Mouse (Mus musculus): Measurements from ENCODE around the gene Rab1b. TPM values are rescaled to one million over a fixed set of nuclear protein-coding genes. Genes with fewer than 3 reads are reported as not detected.

Rab1b gene
- polyA plus RNA-seq, 1 experiment from 2014 or later = 239 TPM

DNA sequence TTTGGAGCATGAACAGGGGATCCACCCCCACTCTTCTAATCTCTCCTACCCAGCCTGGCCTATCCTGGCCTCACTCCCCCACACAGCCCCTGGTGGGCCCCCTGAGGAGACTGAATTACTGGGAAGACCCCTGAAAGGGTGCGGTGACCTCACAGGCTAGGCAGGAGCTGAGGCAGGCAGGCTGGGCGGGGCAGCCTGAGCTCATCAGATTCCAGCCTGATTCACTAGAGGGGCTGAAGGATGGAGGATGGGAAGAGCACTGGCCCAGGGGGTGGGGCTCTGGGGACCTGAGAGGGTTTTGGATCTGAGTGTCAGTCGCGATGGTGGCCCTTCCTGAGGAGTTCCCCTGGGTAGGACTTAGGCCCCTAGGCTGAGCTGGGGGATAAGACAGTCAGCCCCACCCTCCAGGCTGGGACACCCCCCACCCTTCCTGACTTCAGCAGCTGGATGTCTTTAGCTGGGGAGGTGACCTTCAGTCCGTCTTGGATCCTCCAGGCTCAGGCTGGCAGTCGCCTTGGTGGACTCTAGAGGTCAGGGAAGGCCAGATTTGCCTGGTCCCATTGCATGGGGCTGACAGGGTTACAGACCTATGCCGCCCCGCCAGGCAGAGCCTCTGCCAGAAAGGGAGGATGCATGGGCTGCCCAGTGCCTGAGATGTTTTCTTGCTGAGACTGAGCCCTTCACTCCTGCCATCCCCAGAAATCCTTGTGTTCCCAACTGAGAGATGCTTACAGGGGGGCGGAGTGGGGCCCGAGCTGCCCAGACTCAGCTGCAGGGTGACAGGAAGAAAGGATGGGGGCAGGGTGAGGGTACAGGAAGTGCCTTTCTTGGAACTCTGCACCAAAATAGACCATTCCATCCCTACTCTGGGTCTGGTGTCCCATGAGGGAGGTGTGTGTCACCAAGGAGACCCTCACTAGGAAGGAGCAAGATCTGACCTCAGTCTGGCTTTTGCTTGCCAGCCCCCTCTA lies 47.8 kb downstream of the Rab1b start:
- Histone ChIP-seq H3K4me3 (replicated peaks; ENCODE audit: low read length) (no peak overlapping the region), H3K27me3 (replicated peaks; ENCODE audit: control insufficient read depth, insufficient read depth, low read length) (no peaks in the 10 kb centered on the region)

DNA sequence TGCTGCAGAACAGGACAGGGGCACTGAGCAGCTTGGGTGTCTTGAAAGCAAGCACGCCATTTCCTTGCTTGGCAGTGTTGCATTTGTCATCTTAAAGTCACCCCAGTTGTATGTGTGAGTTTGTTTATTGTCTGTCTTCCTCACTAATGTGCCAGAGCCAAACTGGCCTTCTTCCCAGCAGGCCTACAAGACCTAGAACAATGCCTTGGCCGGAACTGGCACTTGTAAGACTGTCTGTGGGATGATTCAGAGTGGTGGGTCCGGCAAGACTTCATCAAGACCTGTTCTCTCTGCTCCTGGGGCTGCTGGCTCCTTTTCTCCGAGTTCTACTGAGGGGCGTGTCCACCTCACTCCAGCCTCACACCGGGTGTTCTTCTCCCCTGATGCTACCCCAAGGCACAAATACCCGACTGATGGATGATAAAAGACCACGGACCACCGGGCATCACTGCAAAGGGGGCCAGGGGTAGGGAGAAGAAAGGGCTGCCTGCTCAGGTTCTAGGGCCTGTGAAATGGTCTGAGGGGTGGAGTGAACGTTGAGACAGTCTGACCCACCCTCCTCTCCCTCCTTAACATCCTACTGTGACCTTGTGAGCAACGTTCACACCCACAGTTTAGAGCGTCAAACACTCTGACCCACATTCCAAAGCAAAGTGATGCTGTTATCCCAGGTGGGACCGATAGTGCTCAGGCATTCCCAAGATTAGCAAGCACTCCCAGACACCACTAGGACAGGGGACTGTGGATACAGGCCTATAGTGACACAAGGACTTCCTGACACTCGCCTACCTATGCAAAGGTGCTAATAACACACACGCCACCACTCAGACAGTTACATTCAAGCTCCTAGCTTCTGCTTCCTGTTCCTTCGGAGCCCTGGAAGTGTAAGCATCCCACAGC lies 48.7 kb downstream of the Rab1b start:
- WGBS = 27% methylated on average over 16 of the region's 16 CpGs
- H3K9ac ChIP-seq (replicated peaks; ENCODE audit: low read depth, low read length) = no peak overlapping the region
- peaks cover 10% of the 10 kb centered on the region for H3K4me1 ChIP-seq (replicated peaks; ENCODE audit: control insufficient read depth, insufficient read depth, low read length)
- H3K36me3 ChIP-seq (ENCODE audit: control insufficient read depth, insufficient read depth) = no peaks in the 10 kb centered on the region
- no peak for ATAC-seq
- H3K9me3 ChIP-seq (ENCODE audit: control insufficient read depth, low read length) = no peaks in the 10 kb centered on the region
- no peak overlapping the region for H3K4me2 ChIP-seq (ENCODE audit: low read length)
- no peaks in the 10 kb centered on the region for H3K27me3 ChIP-seq (replicated peaks; ENCODE audit: control insufficient read depth, insufficient read depth, low read length)
- no peak overlapping the region for H3K27ac ChIP-seq (ENCODE audit: low read length)
- no peak overlapping the region for H3K4me3 ChIP-seq (replicated peaks; ENCODE audit: low read length)

More for the DNA sequence above, 47.8 kb downstream of the Rab1b start:
- peaks cover 10% of the 10 kb centered on the region for H3K4me1 ChIP-seq (replicated peaks; ENCODE audit: control insufficient read depth, insufficient read depth, low read length)
- H3K27ac ChIP-seq (ENCODE audit: low read length) = no peak overlapping the region
- ATAC-seq = no peak
- H3K36me3 ChIP-seq (ENCODE audit: control insufficient read depth, insufficient read depth) = no peaks in the 10 kb centered on the region
- H3K9ac ChIP-seq (replicated peaks; ENCODE audit: low read depth, low read length) = peak overlapping the region; percentile 35; the same call in 1 of the 2 replicates
- no peak overlapping the region for H3K4me2 ChIP-seq (ENCODE audit: low read length)
- 17% methylated on average over 10 of the region's 10 CpGs for WGBS
- H3K9me3 ChIP-seq (ENCODE audit: control insufficient read depth, low read length) = no peaks in the 10 kb centered on the region

DNA sequence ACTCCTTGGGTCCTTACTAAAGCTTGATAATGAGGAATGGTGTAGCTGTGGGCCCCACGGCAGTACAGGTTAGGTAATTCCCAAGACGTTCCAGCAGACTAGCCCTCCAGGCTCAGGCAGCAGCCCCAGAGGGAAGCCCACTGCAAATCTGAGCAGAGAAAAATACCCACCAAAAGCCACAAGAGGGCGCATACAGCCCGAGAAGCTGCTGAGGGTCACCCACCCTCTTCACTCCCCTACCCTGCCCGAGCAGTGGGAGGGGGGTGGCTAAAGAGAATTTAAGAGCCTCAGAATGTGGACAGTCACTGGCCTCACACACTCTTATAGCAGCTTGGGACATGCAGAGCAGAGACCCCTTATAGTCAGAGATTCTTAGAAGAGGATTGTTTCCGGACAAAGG lies 50.6 kb downstream of the Rab1b start:
- Histone ChIP-seq H3K4me3 (replicated peaks; ENCODE audit: low read length) (no peak overlapping the region), H3K36me3 (ENCODE audit: control insufficient read depth, insufficient read depth) (no peaks in the 10 kb centered on the region), H3K27ac (ENCODE audit: low read length) (no peak overlapping the region), H3K9me3 (ENCODE audit: control insufficient read depth, low read length) (no peaks in the 10 kb centered on the region), H3K27me3 (replicated peaks; ENCODE audit: control insufficient read depth, insufficient read depth, low read length) (peaks cover 14% of the 10 kb centered on the region), H3K4me1 (replicated peaks; ENCODE audit: control insufficient read depth, insufficient read depth, low read length) (peaks cover 9% of the 10 kb centered on the region), H3K9ac (replicated peaks; ENCODE audit: low read depth, low read length) (no peak overlapping the region), H3K4me2 (ENCODE audit: low read length) (no peak overlapping the region)
- peak; percentile 29 for ATAC-seq
- 11% methylated on average over 6 of the region's 6 CpGs for WGBS

DNA sequence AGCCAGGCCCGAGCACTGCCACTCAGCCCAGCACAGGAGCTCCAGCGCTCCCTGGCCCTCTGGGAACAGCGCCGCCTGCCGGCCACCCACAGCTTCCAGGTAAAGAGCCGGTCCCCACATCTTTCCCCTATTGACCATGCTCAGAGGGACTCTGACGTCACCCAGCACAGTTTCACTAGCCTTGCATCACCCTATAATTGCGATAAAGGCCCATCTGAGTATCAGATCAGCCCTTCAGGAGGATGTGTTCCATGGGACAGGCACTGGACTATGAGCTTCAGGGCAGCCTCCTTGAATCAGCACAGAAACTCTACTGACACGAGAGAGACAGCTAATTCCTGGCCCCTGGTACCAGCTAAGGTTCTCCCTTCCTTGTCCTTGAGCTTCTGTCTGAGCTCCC lies 53.0 kb downstream of the Rab1b start:
- Histone ChIP-seq H3K4me3 (replicated peaks; ENCODE audit: low read length) (no peak overlapping the region), H3K36me3 (ENCODE audit: control insufficient read depth, insufficient read depth) (no peaks in the 10 kb centered on the region), H3K27me3 (replicated peaks; ENCODE audit: control insufficient read depth, insufficient read depth, low read length) (peaks cover 23% of the 10 kb centered on the region), H3K27ac (ENCODE audit: low read length) (no peak overlapping the region), H3K4me1 (replicated peaks; ENCODE audit: control insufficient read depth, insufficient read depth, low read length) (peaks cover 4% of the 10 kb centered on the region), H3K9ac (replicated peaks; ENCODE audit: low read depth, low read length) (no peak overlapping the region), H3K4me2 (ENCODE audit: low read length) (no peak overlapping the region), H3K9me3 (ENCODE audit: control insufficient read depth, low read length) (no peaks in the 10 kb centered on the region)
- 16% methylated on average over 9 of the region's 9 CpGs for WGBS
- ATAC-seq = no peak

DNA sequence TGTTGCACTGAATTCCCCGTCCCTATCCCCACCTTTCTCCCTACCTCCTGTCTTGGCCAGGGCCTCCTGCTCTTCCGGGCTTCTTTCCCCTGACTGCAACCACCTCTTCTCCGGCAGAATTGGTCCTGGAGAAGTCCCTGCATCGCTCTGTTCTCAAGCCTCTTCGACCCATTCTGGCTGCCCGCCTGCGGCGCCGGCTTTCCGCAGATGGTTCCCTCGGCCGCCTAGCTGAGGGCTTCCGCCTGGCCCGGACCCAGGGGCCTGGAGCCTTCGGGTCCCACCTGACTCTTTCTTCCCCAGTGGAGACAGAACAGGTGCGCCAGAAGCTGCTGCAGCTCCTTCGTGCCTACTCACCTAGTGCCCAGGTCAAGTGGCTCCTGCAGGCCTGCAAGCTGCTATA lies 54.0 kb downstream of the Rab1b start:
- Histone ChIP-seq H3K9me3 (ENCODE audit: control insufficient read depth, low read length) (no peaks in the 10 kb centered on the region), H3K27me3 (replicated peaks; ENCODE audit: control insufficient read depth, insufficient read depth, low read length) (peaks cover 23% of the 10 kb centered on the region), H3K4me2 (ENCODE audit: low read length) (no peak overlapping the region), H3K9ac (replicated peaks; ENCODE audit: low read depth, low read length) (no peak overlapping the region), H3K4me1 (replicated peaks; ENCODE audit: control insufficient read depth, insufficient read depth, low read length) (peaks cover 4% of the 10 kb centered on the region), H3K27ac (ENCODE audit: low read length) (no peak overlapping the region), H3K4me3 (replicated peaks; ENCODE audit: low read length) (no peak overlapping the region), H3K36me3 (ENCODE audit: control insufficient read depth, insufficient read depth) (no peaks in the 10 kb centered on the region)
- 62% methylated on average over 17 of the region's 17 CpGs for WGBS
- no peak for ATAC-seq

DNA sequence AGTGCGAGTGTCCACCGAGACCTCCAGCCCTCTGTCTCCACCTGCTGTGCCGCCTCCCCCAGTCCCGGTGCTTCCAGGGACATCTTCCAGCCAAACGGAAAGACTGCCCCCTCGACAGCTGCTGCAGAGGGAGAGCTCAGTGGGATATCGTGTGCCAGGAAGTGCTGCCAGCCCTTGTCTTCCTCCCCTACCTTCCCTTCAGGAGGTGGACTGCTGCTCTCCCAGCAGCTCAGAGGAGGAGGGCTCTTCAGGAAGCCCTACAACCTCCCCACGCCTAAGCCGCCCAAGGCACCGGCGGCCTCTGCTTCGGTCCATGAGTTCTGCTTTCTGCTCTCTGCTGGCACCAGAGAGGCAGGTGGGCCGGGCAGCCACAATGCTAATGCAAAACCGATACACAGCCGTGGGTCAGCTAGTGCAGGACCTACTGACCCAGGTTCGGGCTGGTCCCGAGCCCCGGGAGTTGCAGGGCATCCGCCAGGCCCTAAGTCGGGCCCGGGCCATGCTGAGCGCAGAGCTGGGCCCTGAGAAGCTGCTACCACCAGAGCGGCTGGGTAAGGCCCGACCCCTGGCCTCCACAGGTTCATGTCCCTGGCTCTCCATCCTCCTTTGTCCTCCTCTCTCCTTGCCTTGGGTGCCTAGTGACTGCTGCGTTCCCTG lies 54.6 kb downstream of the Rab1b start:
- no peak overlapping the region for H3K4me2 ChIP-seq (ENCODE audit: low read length)
- 33% methylated on average over 25 of the region's 25 CpGs for WGBS
- H3K4me1 ChIP-seq (replicated peaks; ENCODE audit: control insufficient read depth, insufficient read depth, low read length) = peaks cover 4% of the 10 kb centered on the region

DNA sequence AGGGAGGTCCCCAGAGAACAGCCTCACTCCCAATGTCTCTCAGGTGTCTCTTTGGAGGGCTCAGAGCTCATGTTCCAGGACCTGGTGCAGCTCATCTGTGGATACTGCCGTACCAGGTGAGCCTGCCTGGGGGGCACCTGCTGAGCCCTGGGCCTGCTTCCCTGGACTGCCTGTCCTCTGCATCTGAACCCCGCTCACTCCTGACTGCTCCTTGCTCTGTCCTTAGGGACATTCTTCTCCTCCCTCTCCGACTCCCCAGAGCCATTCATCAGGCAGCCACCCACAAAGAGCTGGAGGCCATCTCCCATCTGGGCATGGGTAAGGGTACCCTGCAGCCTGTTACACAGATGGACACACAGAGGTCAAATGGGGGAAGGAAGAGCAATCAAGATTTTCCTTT lies 55.4 kb downstream of the Rab1b start:
- Histone ChIP-seq H3K27ac (ENCODE audit: low read length) (no peak overlapping the region), H3K27me3 (replicated peaks; ENCODE audit: control insufficient read depth, insufficient read depth, low read length) (peaks cover 23% of the 10 kb centered on the region), H3K4me3 (replicated peaks; ENCODE audit: low read length) (no peak overlapping the region), H3K9ac (replicated peaks; ENCODE audit: low read depth, low read length) (no peak overlapping the region), H3K36me3 (ENCODE audit: control insufficient read depth, insufficient read depth) (0 out of 2 replicates have a peak, but pooled peaks cover 5% of the 10 kb centered on the region), H3K9me3 (ENCODE audit: control insufficient read depth, low read length) (no peaks in the 10 kb centered on the region), H3K4me2 (ENCODE audit: low read length) (no peak overlapping the region), H3K4me1 (replicated peaks; ENCODE audit: control insufficient read depth, insufficient read depth, low read length) (peaks cover 4% of the 10 kb centered on the region)
- 41% methylated on average over 3 of the region's 3 CpGs for WGBS
- ATAC-seq = no peak

More for the DNA sequence above, 54.6 kb downstream of the Rab1b start:
- H3K9ac ChIP-seq (replicated peaks; ENCODE audit: low read depth, low read length) = no peak overlapping the region
- ATAC-seq = no peak
- no peak overlapping the region for H3K4me3 ChIP-seq (replicated peaks; ENCODE audit: low read length)
- H3K27ac ChIP-seq (ENCODE audit: low read length) = no peak overlapping the region
- H3K36me3 ChIP-seq (ENCODE audit: control insufficient read depth, insufficient read depth) = 0 out of 2 replicates have a peak, but pooled peaks cover 3% of the 10 kb centered on the region
- H3K9me3 ChIP-seq (ENCODE audit: control insufficient read depth, low read length) = no peaks in the 10 kb centered on the region
- H3K27me3 ChIP-seq (replicated peaks; ENCODE audit: control insufficient read depth, insufficient read depth, low read length) = peaks cover 23% of the 10 kb centered on the region

DNA sequence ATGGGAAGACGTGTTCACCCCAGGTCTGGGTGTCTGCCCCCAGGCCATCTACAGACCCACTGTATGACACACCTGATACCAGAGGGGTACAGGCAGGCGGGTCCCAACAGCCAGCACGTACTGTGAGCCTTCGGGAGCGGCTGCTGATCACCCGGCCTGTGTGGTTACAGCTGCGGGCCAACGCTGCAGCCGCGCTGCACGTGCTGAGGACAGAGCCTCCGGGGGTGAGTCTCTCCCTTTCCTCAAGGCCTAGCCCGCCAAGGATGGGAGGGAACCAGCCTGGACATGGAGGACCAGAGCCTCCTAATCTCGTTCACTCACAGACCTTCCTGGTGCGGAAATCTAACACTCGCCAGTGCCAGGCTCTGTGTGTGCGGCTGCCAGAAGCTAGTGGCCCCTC lies 55.8 kb downstream of the Rab1b start:
- no peaks in the 10 kb centered on the region for H3K9me3 ChIP-seq (ENCODE audit: control insufficient read depth, low read length)
- peak; percentile 3; the same call in 1 of the 2 replicates for ATAC-seq
- no peak overlapping the region for H3K27ac ChIP-seq (ENCODE audit: low read length)
- peaks cover 23% of the 10 kb centered on the region for H3K27me3 ChIP-seq (replicated peaks; ENCODE audit: control insufficient read depth, insufficient read depth, low read length)
- H3K4me3 ChIP-seq (replicated peaks; ENCODE audit: low read length) = no peak overlapping the region
- H3K4me2 ChIP-seq (ENCODE audit: low read length) = no peak overlapping the region
- peaks cover 4% of the 10 kb centered on the region; the same call in 1 of the 2 replicates for H3K4me1 ChIP-seq (replicated peaks; ENCODE audit: control insufficient read depth, insufficient read depth, low read length)
- H3K36me3 ChIP-seq (ENCODE audit: control insufficient read depth, insufficient read depth) = 0 out of 2 replicates have a peak, but pooled peaks cover 5% of the 10 kb centered on the region
- H3K9ac ChIP-seq (replicated peaks; ENCODE audit: low read depth, low read length) = no peak overlapping the region
- WGBS = 9% methylated on average over 17 of the region's 17 CpGs
